Mouse (Mus musculus): Measurements from ENCODE around the gene Srsf11. TPM values are rescaled to one million over a fixed set of nuclear protein-coding genes. Genes with fewer than 3 reads are reported as not detected.

Srsf11 gene
- polyA plus RNA-seq (2015; fragmentation: Nextera tagmentation; extraction: Ambion mirVana): 123 and 146 TPM in 2 replicates

GRCm38 (mm10) chr3:158036329-158036988 lies at the start of gene Srsf11, which contains the start of gene Lrrc40:
Gene Srsf11 (minus strand): TSS chr3:158036639.
Gene Lrrc40 (plus strand): TSS chr3:158036662.
- Histone ChIP-seq H3K9ac (ENCODE audit: low read length) (peak within 1 kb of the TSS; percentile 95), H3K4me1 (replicated peaks; ENCODE audit: control insufficient read depth, insufficient read depth) (no peaks in the 10 kb centered on the region; the same call in 1 of the 2 replicates), H3K4me3 (ENCODE audit: low read depth, low read length) (peak within 1 kb of the TSS; percentile 83), H3K9me3 (ENCODE audit: control insufficient read depth, low read length) (no peaks in the 10 kb centered on the region), H3K36me3 (ENCODE audit: control insufficient read depth, insufficient read depth, low read length) (no peaks in the 10 kb centered on the region), H3K27ac (replicated peaks) (peak within 1 kb of the TSS; percentile 94), H3K4me2 (replicated peaks; ENCODE audit: low read depth) (peak within 1 kb of the TSS; percentile 74), H3K27me3 (ENCODE audit: control insufficient read depth, insufficient read depth, low read length) (no peaks in the 10 kb centered on the region)
- peak; percentile 97 for DNase-seq (ENCODE audit: low spot score)
- TF ChIP-seq EP300 (optimal IDR thresholded peaks at IDR 0.05): no peak
- no peak for TF ChIP-seq CTCF (IDR thresholded peaks at IDR 0.05; ENCODE audit: low read depth)
- peak; percentile 97 for ATAC-seq (ENCODE audit: low FRiP score, low TSS enrichment)
- under 1% methylated on average over 55 of the region's 55 CpGs for WGBS

- H3K27me3 ChIP-seq (ENCODE audit: control insufficient read depth, insufficient read depth, low read length): no peaks in the 10 kb centered on the region
- no peaks in the 10 kb centered on the region for H3K4me1 ChIP-seq (replicated peaks; ENCODE audit: control insufficient read depth, insufficient read depth)
- H3K4me3 ChIP-seq (ENCODE audit: low read depth, low read length): no peak overlapping the region
- no peak for TF ChIP-seq CTCF (IDR thresholded peaks at IDR 0.05; ENCODE audit: low read depth)
- no peak overlapping the region for H3K9ac ChIP-seq (ENCODE audit: low read length)
- no peaks in the 10 kb centered on the region for H3K36me3 ChIP-seq (ENCODE audit: control insufficient read depth, insufficient read depth, low read length)
- H3K9me3 ChIP-seq (ENCODE audit: control insufficient read depth, low read length): no peaks in the 10 kb centered on the region
- no peak for ATAC-seq (ENCODE audit: low FRiP score, low TSS enrichment)
- H3K4me2 ChIP-seq (replicated peaks; ENCODE audit: low read depth): no peak overlapping the region
- H3K27ac ChIP-seq (replicated peaks): no peak overlapping the region
- no peak for DNase-seq (ENCODE audit: low spot score)
- WGBS: 68% methylated on average over 5 of the region's 5 CpGs
Measured at GRCm38 (mm10) chr3:158077828-158078227, 41.4 kb upstream of the Srsf11 start.

- no peaks in the 10 kb centered on the region for H3K36me3 ChIP-seq (ENCODE audit: control insufficient read depth, insufficient read depth, low read length)
- no peak overlapping the region for H3K4me3 ChIP-seq (ENCODE audit: low read depth, low read length)
- no peak for TF ChIP-seq CTCF (IDR thresholded peaks at IDR 0.05; ENCODE audit: low read depth)
- no peak for TF ChIP-seq EP300 (optimal IDR thresholded peaks at IDR 0.05)
- DNase-seq (ENCODE audit: low spot score) (no peak), ATAC-seq (ENCODE audit: low FRiP score, low TSS enrichment) (no peak)
- no peaks in the 10 kb centered on the region for H3K27me3 ChIP-seq (ENCODE audit: control insufficient read depth, insufficient read depth, low read length)
- no peaks in the 10 kb centered on the region for H3K9me3 ChIP-seq (ENCODE audit: control insufficient read depth, low read length)
- H3K4me1 ChIP-seq (replicated peaks; ENCODE audit: control insufficient read depth, insufficient read depth): no peaks in the 10 kb centered on the region
- 57% methylated on average over 1 of the region's 1 CpGs for WGBS
- no peak overlapping the region for H3K9ac ChIP-seq (ENCODE audit: low read length)
- H3K4me2 ChIP-seq (replicated peaks; ENCODE audit: low read depth): no peak overlapping the region
- no peak overlapping the region for H3K27ac ChIP-seq (replicated peaks)
Measured at GRCm38 (mm10) chr3:158077380-158077772, 40.9 kb upstream of the Srsf11 start.

- WGBS: 50% methylated on average over 4 of the region's 4 CpGs
- no peak overlapping the region for H3K9ac ChIP-seq (ENCODE audit: low read length)
- H3K27ac ChIP-seq (replicated peaks): no peak overlapping the region
- DNase-seq (ENCODE audit: low spot score) (no peak), ATAC-seq (ENCODE audit: low FRiP score, low TSS enrichment) (no peak)
- H3K4me1 ChIP-seq (replicated peaks; ENCODE audit: control insufficient read depth, insufficient read depth): no peaks in the 10 kb centered on the region
- H3K36me3 ChIP-seq (ENCODE audit: control insufficient read depth, insufficient read depth, low read length): no peaks in the 10 kb centered on the region
- TF ChIP-seq CTCF (IDR thresholded peaks at IDR 0.05; ENCODE audit: low read depth) (peak; percentile 77), EP300 (optimal IDR thresholded peaks at IDR 0.05) (no peak)
- H3K27me3 ChIP-seq (ENCODE audit: control insufficient read depth, insufficient read depth, low read length): no peaks in the 10 kb centered on the region
- no peaks in the 10 kb centered on the region for H3K9me3 ChIP-seq (ENCODE audit: control insufficient read depth, low read length)
- no peak overlapping the region for H3K4me3 ChIP-seq (ENCODE audit: low read depth, low read length)
- H3K4me2 ChIP-seq (replicated peaks; ENCODE audit: low read depth): no peak overlapping the region
Measured at GRCm38 (mm10) chr3:158076685-158077379, 40.4 kb upstream of the Srsf11 start.

GRCm38 (mm10) chr3:158075004-158075403 lies 38.6 kb upstream of the Srsf11 start:
- H3K4me2 ChIP-seq (replicated peaks; ENCODE audit: low read depth): no peak overlapping the region
- 72% methylated on average over 2 of the region's 2 CpGs for WGBS
- no peaks in the 10 kb centered on the region for H3K27me3 ChIP-seq (ENCODE audit: control insufficient read depth, insufficient read depth, low read length)
- H3K9ac ChIP-seq (ENCODE audit: low read length): no peak overlapping the region
- no peak for TF ChIP-seq CTCF (IDR thresholded peaks at IDR 0.05; ENCODE audit: low read depth)
- no peak for TF ChIP-seq EP300 (optimal IDR thresholded peaks at IDR 0.05)
- H3K4me1 ChIP-seq (replicated peaks; ENCODE audit: control insufficient read depth, insufficient read depth): no peaks in the 10 kb centered on the region
- ATAC-seq (ENCODE audit: low FRiP score, low TSS enrichment) (no peak), DNase-seq (ENCODE audit: low spot score) (no peak)
- H3K27ac ChIP-seq (replicated peaks): no peak overlapping the region
- H3K4me3 ChIP-seq (ENCODE audit: low read depth, low read length): no peak overlapping the region
- H3K9me3 ChIP-seq (ENCODE audit: control insufficient read depth, low read length): no peaks in the 10 kb centered on the region
- H3K36me3 ChIP-seq (ENCODE audit: control insufficient read depth, insufficient read depth, low read length): no peaks in the 10 kb centered on the region

Data from stomach, postnatal 0 days (tissue).